Comparison of ENCODE assay signal across 15 mouse cellular contexts in the genomic region with DNA sequence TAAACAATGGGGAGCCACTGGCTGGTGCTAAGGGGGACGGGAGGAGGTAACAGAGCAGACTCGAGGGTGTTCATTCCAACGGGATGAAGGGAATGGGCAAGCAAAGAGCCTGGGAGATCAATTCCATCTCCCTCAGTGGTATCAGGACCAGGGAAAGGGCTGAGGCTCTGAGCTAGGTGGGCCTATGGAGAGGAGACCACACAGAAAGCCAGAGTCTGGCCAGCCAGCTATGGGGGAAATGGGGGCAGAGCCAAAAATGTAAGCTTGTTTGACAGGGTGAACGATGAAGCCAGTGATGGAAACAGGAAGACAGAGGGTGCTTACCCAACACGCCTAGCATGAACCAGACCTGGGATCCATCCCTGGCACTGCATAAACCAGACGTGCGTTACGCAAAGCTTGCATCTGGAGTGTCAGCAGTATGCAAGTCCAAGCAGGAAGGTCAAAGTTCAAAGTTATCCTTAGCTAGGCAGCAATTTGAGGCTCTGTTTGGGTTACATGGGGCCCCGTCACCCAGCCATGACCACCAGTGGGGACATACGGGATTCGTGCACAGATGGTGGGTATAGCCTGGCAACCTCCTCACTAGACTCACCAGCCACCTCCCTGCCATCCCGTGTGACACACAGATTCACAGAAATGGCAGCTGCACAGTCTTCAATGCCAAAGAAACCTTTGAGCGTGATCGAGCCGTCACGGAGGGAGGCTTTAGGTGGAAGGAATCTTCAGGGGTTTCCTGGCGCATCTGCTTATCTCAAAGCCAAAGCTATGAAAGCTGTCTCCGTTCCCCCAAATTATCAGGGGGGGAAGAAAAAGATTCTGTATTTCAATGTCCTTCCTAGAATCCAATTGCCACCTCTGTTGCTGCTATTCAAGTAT.
DNase-seq lines count a peak whose midpoint lies in the region; TF ChIP-seq lines count a peak whose summit lies in the region.
"Had no signal": no experiment of that assay in that cellular context is flagged by ENCODE, and none has a peak within 500 bp of the region (broad histone marks: within the 10 kb centered on the region; RNA-seq: fewer than 3 reads in every experiment).

No protein-coding gene starts in this region.

- no peaks in the 10 kb centered on the region for H3K36me3 ChIP-seq in heart, embryonic 10.5 days
- no peaks in the 10 kb centered on the region for H3K36me3 ChIP-seq in ES-Bruce4 (ENCODE audit: control insufficient read depth, insufficient read depth, low read length, poor library complexity, severe bottlenecking)
- no peaks in the 10 kb centered on the region for H3K36me3 ChIP-seq in limb, embryonic 10.5 days

- intact Hi-C loops in heart, postnatal 36 days (cut with DNase I), result loop anchor here (5.0 kb wide), 1 partner anchor 59 kb away; no protein-coding TSS in a partner anchor

- H3K9me3 ChIP-seq in heart, embryonic 10.5 days, result no peaks in the 10 kb centered on the region
- H3K9me3 ChIP-seq in ES-Bruce4 (replicated peaks; ENCODE audit: control insufficient read depth, insufficient read depth, low read length, poor library complexity, severe bottlenecking), result no peaks in the 10 kb centered on the region
- no peaks in the 10 kb centered on the region for H3K9me3 ChIP-seq in limb, embryonic 10.5 days (replicated peaks)
- H3K9me3 ChIP-seq: limb, embryonic 15.5 days had no signal

- TF ChIP-seq CTCF in ES-Bruce4 (IDR thresholded peaks at IDR 0.05; ENCODE audit: low read depth, low read length), result no peak
- no peak for TF ChIP-seq CTCF in cerebellum, adult 2 months (IDR thresholded peaks at IDR 0.05; ENCODE audit: borderline replicate concordance, insufficient read depth, low read depth, low read length)

- no peak for TF ChIP-seq POLR2A in ES-Bruce4 (IDR thresholded peaks at IDR 0.05; ENCODE audit: insufficient read depth, low read length)
- TF ChIP-seq POLR2A in cerebellum, adult 2 months (IDR thresholded peaks at IDR 0.05; ENCODE audit: borderline replicate concordance, insufficient read depth, low read length), result no peak

- no peak overlapping the region for H3K9ac ChIP-seq in ES-Bruce4 (ENCODE audit: low read depth, poor library complexity, severe bottlenecking)
- H3K9ac ChIP-seq: limb, embryonic 15.5 days had no signal

- peaks cover 45% of the 10 kb centered on the region for H3K4me1 ChIP-seq in heart, embryonic 10.5 days
- peaks cover 23% of the 10 kb centered on the region for H3K4me1 ChIP-seq in ES-Bruce4 (ENCODE audit: control insufficient read depth, insufficient read depth, low read length)
- H3K4me1 ChIP-seq in limb, embryonic 10.5 days, result peaks cover 23% of the 10 kb centered on the region
- peaks cover 4% of the 10 kb centered on the region; the same call in 1 of the 2 replicates for H3K4me1 ChIP-seq in cerebellum, adult 2 months (ENCODE audit: control insufficient read depth, insufficient read depth, low read length)

- no peak for DNase-seq in heart, embryonic 10.5 days (ENCODE audit: low spot score)
- DNase-seq in heart, postnatal 36 days, result no peak
- no peak for DNase-seq in limb, embryonic 10.5 days (ENCODE audit: low spot score)
- DNase-seq in lung, postnatal 10 days, result peak; percentile 68
- DNase-seq in adrenal gland, adult 2 months, result no peak
- no peak for DNase-seq in frontal cortex, postnatal 36 days (ENCODE audit: low spot score in 2 of 2)
- DNase-seq in cerebellum, adult 2 months, result no peak
- DNase-seq: adrenal gland, adult 8-10 months; heart, adult 18-20 months; heart, postnatal 10 days; right cerebral cortex, postnatal 25 days; thymus, postnatal 14 days had no signal

- H3K4me3 ChIP-seq in heart, embryonic 10.5 days, result no peak overlapping the region
- H3K4me3 ChIP-seq in ES-Bruce4 (ENCODE audit: low read depth, low read length), result no peak overlapping the region
- no peak overlapping the region for H3K4me3 ChIP-seq in limb, embryonic 10.5 days
- H3K4me3 ChIP-seq in cerebellum, adult 2 months (replicated peaks; ENCODE audit: insufficient read depth, low read depth, low read length), result no peak overlapping the region
- H3K4me3 ChIP-seq: left cerebral cortex, adult 2 months; limb, embryonic 15.5 days had no signal

- H3K27me3 ChIP-seq in heart, embryonic 10.5 days (ENCODE audit: insufficient read depth, poor library complexity, severe bottlenecking), result peaks cover 38% of the 10 kb centered on the region
- H3K27me3 ChIP-seq in ES-Bruce4 (ENCODE audit: control insufficient read depth, insufficient read depth, low read length, poor library complexity, severe bottlenecking), result no peaks in the 10 kb centered on the region
- peaks cover 22% of the 10 kb centered on the region for H3K27me3 ChIP-seq in limb, embryonic 10.5 days (ENCODE audit: low read depth, poor library complexity, severe bottlenecking)
- no peaks in the 10 kb centered on the region for H3K27me3 ChIP-seq in cerebellum, adult 2 months (ENCODE audit: control insufficient read depth, insufficient read depth, low read length)
- H3K27me3 ChIP-seq: limb, embryonic 15.5 days had no signal

- 0 out of 2 replicates have a peak overlapping the region, but pooled peaks have one; percentile 43 for H3K27ac ChIP-seq in heart, embryonic 10.5 days
- H3K27ac ChIP-seq in ES-Bruce4 (ENCODE audit: insufficient read depth, low read length), result peak overlapping the region; percentile 78
- H3K27ac ChIP-seq in limb, embryonic 10.5 days, result 0 out of 2 replicates have a peak overlapping the region, but pooled peaks have one; percentile 10
- no peak overlapping the region for H3K27ac ChIP-seq in cerebellum, adult 2 months (ENCODE audit: insufficient read depth, low read length)
- H3K27ac ChIP-seq: left cerebral cortex, adult 2 months; limb, embryonic 15.5 days had no signal

- 71% methylated on average over 18 of the region's 18 CpGs for WGBS in heart, embryonic 10.5 days
- 72% methylated on average over 18 of the region's 18 CpGs for WGBS in limb, embryonic 10.5 days
- WGBS in cerebellum, adult 2 months, result 67% methylated on average over 18 of the region's 18 CpGs

- TF ChIP-seq EP300 in ES-Bruce4 (IDR thresholded peaks at IDR 0.05; ENCODE audit: insufficient read depth, low read depth, low read length), result no peak
